Mouse (Mus musculus) hindbrain, embryonic 11.5 days (tissue): ENCODE data around the gene Psmb2. TPM values are rescaled to one million over a fixed set of nuclear protein-coding genes. Genes with fewer than 3 reads are reported as not detected.

ENCODE experiments used
- polyA plus RNA-seq: library from polyadenylated mRNA; unstranded; fragments of >200 nt; fragmentation: Nextera tagmentation; extraction: Ambion mirVana; gene quantifications from 2 replicates; pipeline ENCODE4 v1.2.1, GENCODE M21; 2014

Gene Psmb2
- polyA plus RNA-seq, 1 experiment from 2014 or later, result 517 TPM

Other genes with a start within 250 kb of the Psmb2 start
- 14.4 and 16.1 TPM in 2 replicates for gene Ago3, start 248.1 kb upstream of the Psmb2 start, polyA plus RNA-seq
- gene Ago1, start 209.0 kb upstream of the Psmb2 start, polyA plus RNA-seq, result 29.9 and 37.9 TPM in 2 replicates
- 2.7 and 4.1 TPM in 2 replicates for gene Ago4, start 144.2 kb upstream of the Psmb2 start, polyA plus RNA-seq
- gene Clspn, start 120.7 kb upstream of the Psmb2 start, polyA plus RNA-seq, result 41.8 and 53.7 TPM in 2 replicates
- 1.9 and 3.0 TPM in 2 replicates for gene 5730409E04Rik, start 67.8 kb upstream of the Psmb2 start, polyA plus RNA-seq
- gene Tfap2e, start 58.6 kb downstream of the Psmb2 start, polyA plus RNA-seq, result 0.95 and 0.99 TPM in 2 replicates
- 24.5 and 27.0 TPM in 2 replicates for gene Ncdn, start 75.8 kb downstream of the Psmb2 start, polyA plus RNA-seq
- gene AU040320, start 75.9 kb downstream of the Psmb2 start, polyA plus RNA-seq, result 28.1 and 28.6 TPM in 2 replicates